Mouse (Mus musculus) limb, embryonic 11.5 days (tissue): ENCODE data around the gene Lmx1b. TPM values are rescaled to one million over a fixed set of nuclear protein-coding genes. Genes with fewer than 3 reads are reported as not detected.
A peak's percentile ranks its signal among the peaks of the same experiment; 100 is the strongest.

Experiments used
- ATAC-seq: fragments of 200-750 bp; cut with Nextera tagmentation; 2 replicates; pipeline ENCODE4 v1.8.0; 2017; ENCODE audit warnings: low read depth; ENCODE audit not compliant: insufficient number of reproducible peaks, low FRiP score, low TSS enrichment
- DNase-seq: peaks from one replicate; pipeline ENCODE4 v3.0.0-alpha.2; 2015; ENCODE audit warnings: low spot score
- H3K27ac ChIP-seq: fragments of 300-500 bp; sonication (generic); replicated peaks from 2 replicates; pipeline ENCODE4 v1.5.1; 2014; ENCODE audit warnings: low read depth, mild to moderate bottlenecking, low read length
- H3K27me3 ChIP-seq: fragments of 300-500 bp; sonication (generic); 2 replicates; pipeline ENCODE4 v1.6.1; 2014; ENCODE audit warnings: mild to moderate bottlenecking, low read length, mixed read lengths; ENCODE audit not compliant: control insufficient read depth, insufficient read depth
- H3K36me3 ChIP-seq: fragments of 300-500 bp; sonication (generic); 2 replicates; pipeline ENCODE4 v1.6.1; 2014; ENCODE audit warnings: mild to moderate bottlenecking, low read length, moderate library complexity, mixed read lengths; ENCODE audit not compliant: control insufficient read depth, insufficient read depth
- H3K4me1 ChIP-seq: fragments of 300-500 bp; sonication (generic); 2 replicates; pipeline ENCODE4 v1.6.1; 2014; ENCODE audit warnings: low read length, mixed read lengths; ENCODE audit not compliant: control insufficient read depth, insufficient read depth
- H3K4me2 ChIP-seq: fragments of 300-500 bp; sonication (generic); 2 replicates; pipeline ENCODE4 v1.6.1; 2014; ENCODE audit warnings: low read depth, mild to moderate bottlenecking, moderate library complexity; ENCODE audit not compliant: severe bottlenecking
- H3K4me3 ChIP-seq: fragments of 300-500 bp; sonication (generic); 2 replicates; pipeline ENCODE4 v1.5.1; 2014; ENCODE audit warnings: low read depth, low read length
- H3K9ac ChIP-seq: fragments of 300-500 bp; sonication (generic); 2 replicates; pipeline ENCODE4 v1.6.1; 2014; ENCODE audit warnings: mild to moderate bottlenecking, low read length
- H3K9me3 ChIP-seq: fragments of 300-500 bp; sonication (generic); 2 replicates; pipeline ENCODE4 v1.6.1; 2016; ENCODE audit warnings: low read length; ENCODE audit not compliant: control insufficient read depth
- WGBS: fragments of 180-500 bp; shearing (Covaris S2); extraction: QIAGEN DNeasy Blood & Tissue Kit; methylation state at CpG from one replicate; pipeline ENCODE4 v1.1.7; 2014; 5-methylcytosine and 5-hydroxymethylcytosine counted together
- polyA plus RNA-seq: library from polyadenylated mRNA; unstranded; fragments of >200 nt; fragmentation: Nextera tagmentation; extraction: Ambion mirVana; gene quantifications from 2 replicates; pipeline ENCODE4 v1.2.1, GENCODE M21; 2014

Lmx1b gene
- polyA plus RNA-seq, 1 experiment from 2014 or later, result 10.2 TPM

- DNase-seq, result no peak
- Histone ChIP-seq H3K4me1 (peaks cover 13% of the 10 kb centered on the region), H3K27ac (no peak overlapping the region), H3K36me3 (no peaks in the 10 kb centered on the region), H3K9ac (no peak overlapping the region), H3K9me3 (no peaks in the 10 kb centered on the region), H3K4me2 (no peak overlapping the region), H3K27me3 (no peaks in the 10 kb centered on the region), H3K4me3 (no peak overlapping the region)
- WGBS, result 80% methylated on average over 6 of the region's 6 CpGs
- no peak for ATAC-seq
Observed at GRCm38 (mm10) chr2:33668741-33669140, 28.4 kb upstream of the Lmx1b start.

- 31% methylated on average over 11 of the region's 11 CpGs for WGBS
- no peak overlapping the region for H3K4me2 ChIP-seq
- no peak overlapping the region for H3K27ac ChIP-seq
- ATAC-seq (no peak), DNase-seq (no peak)
- H3K9ac ChIP-seq, result no peak overlapping the region; the same call in 1 of the 2 replicates
- no peak overlapping the region for H3K4me3 ChIP-seq
- no peaks in the 10 kb centered on the region for H3K36me3 ChIP-seq
- H3K4me1 ChIP-seq, result peaks cover 13% of the 10 kb centered on the region
- H3K9me3 ChIP-seq, result no peaks in the 10 kb centered on the region
- no peaks in the 10 kb centered on the region for H3K27me3 ChIP-seq
Observed at GRCm38 (mm10) chr2:33666388-33666945, 26.2 kb upstream of the Lmx1b start.

- no peak overlapping the region for H3K27ac ChIP-seq
- no peak overlapping the region for H3K4me3 ChIP-seq
Observed at GRCm38 (mm10) chr2:33665363-33666058, 25.2 kb upstream of the Lmx1b start.

GRCm38 (mm10) chr2:33664661-33665060, 24.4 kb upstream of the Lmx1b start:
- peaks cover 13% of the 10 kb centered on the region for H3K4me1 ChIP-seq
- H3K9me3 ChIP-seq, result no peaks in the 10 kb centered on the region
- no peak overlapping the region for H3K27ac ChIP-seq
- ATAC-seq (0 out of 2 replicates have a peak, but pooled peaks have one; percentile 47), DNase-seq (no peak)
- 74% methylated on average over 4 of the region's 4 CpGs for WGBS
- no peak overlapping the region for H3K4me2 ChIP-seq
- H3K9ac ChIP-seq, result no peak overlapping the region
- H3K4me3 ChIP-seq, result no peak overlapping the region
- H3K27me3 ChIP-seq, result no peaks in the 10 kb centered on the region
- no peaks in the 10 kb centered on the region for H3K36me3 ChIP-seq

More at GRCm38 (mm10) chr2:33665363-33666058, 25.2 kb upstream of the Lmx1b start:
- Histone ChIP-seq H3K9ac (no peak overlapping the region; the same call in 1 of the 2 replicates), H3K27me3 (no peaks in the 10 kb centered on the region), H3K4me1 (peaks cover 13% of the 10 kb centered on the region), H3K9me3 (no peaks in the 10 kb centered on the region), H3K36me3 (no peaks in the 10 kb centered on the region), H3K4me2 (no peak overlapping the region)
- DNase-seq (peak; percentile 62), ATAC-seq (0 out of 2 replicates have a peak, but pooled peaks have one; percentile 32)
- 34% methylated on average over 13 of the region's 13 CpGs for whole genome bisulfite sequencing

- 1% methylated on average over 7 of the region's 7 CpGs for WGBS
- H3K4me3 ChIP-seq, result 0 out of 2 replicates have a peak overlapping the region, but pooled peaks have one; percentile 8
- no peak overlapping the region for H3K27ac ChIP-seq
- no peaks in the 10 kb centered on the region for H3K36me3 ChIP-seq
- peak; percentile 61 for DNase-seq
- H3K27me3 ChIP-seq, result no peaks in the 10 kb centered on the region
- H3K4me1 ChIP-seq, result peaks cover 4% of the 10 kb centered on the region; the same call in 1 of the 2 replicates
- H3K9ac ChIP-seq, result no peak overlapping the region
- H3K9me3 ChIP-seq, result no peaks in the 10 kb centered on the region
- H3K4me2 ChIP-seq, result peak overlapping the region; percentile 27; the same call in 1 of the 2 replicates
- 0 out of 2 replicates have a peak, but pooled peaks have one; percentile 62 for ATAC-seq
Observed at GRCm38 (mm10) chr2:33659288-33659629, 18.9 kb upstream of the Lmx1b start.

GRCm38 (mm10) chr2:33658602-33659287, 18.4 kb upstream of the Lmx1b start:
- ATAC-seq, result 0 out of 2 replicates have a peak, but pooled peaks have one; percentile 35
- Histone ChIP-seq H3K9me3 (no peaks in the 10 kb centered on the region), H3K36me3 (no peaks in the 10 kb centered on the region), H3K4me1 (peaks cover 4% of the 10 kb centered on the region; the same call in 1 of the 2 replicates), H3K4me3 (0 out of 2 replicates have a peak overlapping the region, but pooled peaks have one; percentile 8), H3K4me2 (peak overlapping the region; percentile 27; the same call in 1 of the 2 replicates), H3K27me3 (no peaks in the 10 kb centered on the region), H3K9ac (no peak overlapping the region), H3K27ac (no peak overlapping the region)
- WGBS, result 50% methylated on average over 12 of the region's 12 CpGs
- no peak for DNase-seq

- ATAC-seq (no peak), DNase-seq (no peak)
- 81% methylated on average over 22 of the region's 22 CpGs for whole genome bisulfite sequencing
- no peaks in the 10 kb centered on the region for H3K27me3 ChIP-seq
- H3K36me3 ChIP-seq, result no peaks in the 10 kb centered on the region
- no peak overlapping the region for H3K4me3 ChIP-seq
- H3K27ac ChIP-seq, result no peak overlapping the region
- H3K4me2 ChIP-seq, result no peak overlapping the region
- no peaks in the 10 kb centered on the region for H3K9me3 ChIP-seq
- H3K9ac ChIP-seq, result no peak overlapping the region
- H3K4me1 ChIP-seq, result peaks cover 14% of the 10 kb centered on the region
Observed at GRCm38 (mm10) chr2:33652517-33653198, 12.3 kb upstream of the Lmx1b start.

GRCm38 (mm10) chr2:33649371-33649770, 9.1 kb upstream of the Lmx1b start:
- Histone ChIP-seq H3K4me2 (no peak overlapping the region), H3K27ac (peak overlapping the region; percentile 64; the same call in 1 of the 2 replicates)
- WGBS, result 34% methylated on average over 3 of the region's 3 CpGs

More at GRCm38 (mm10) chr2:33649371-33649770, 9.1 kb upstream of the Lmx1b start:
- ATAC-seq, result no peak
- peaks cover 27% of the 10 kb centered on the region for H3K4me1 ChIP-seq
- no peaks in the 10 kb centered on the region for H3K36me3 ChIP-seq
- H3K9me3 ChIP-seq, result no peaks in the 10 kb centered on the region
- H3K4me3 ChIP-seq, result no peak overlapping the region
- no peak for DNase-seq
- H3K27me3 ChIP-seq, result peaks cover 10% of the 10 kb centered on the region
- H3K9ac ChIP-seq, result peak overlapping the region; percentile 17; the same call in 1 of the 2 replicates
